Mouse (Mus musculus): ENCODE measurements at regions not wholly inside any gene's neighbourhood (a gene's known extent, or its start where the extent isn't known, plus 50 kb on each side); places are given as distances from the start of the nearest gene placed in this dataset.

DNA sequence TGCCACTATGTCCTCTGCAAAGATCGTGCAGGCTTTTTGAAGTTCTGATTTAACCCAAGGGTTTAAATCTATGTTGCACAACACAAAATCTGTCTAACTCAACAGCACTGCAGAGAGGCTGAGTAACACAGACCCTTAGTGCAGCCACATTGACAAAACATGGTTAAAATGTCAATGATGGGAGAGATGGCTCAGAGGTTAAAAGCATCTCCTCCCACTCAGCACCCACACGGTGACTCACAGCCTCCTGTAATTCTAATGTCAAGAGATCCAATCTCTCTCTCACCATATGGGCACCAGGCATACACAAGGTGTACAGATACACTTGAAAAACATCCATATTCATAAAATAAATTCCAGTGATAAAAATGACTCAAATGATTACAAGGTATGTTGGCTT is 61.4 kb upstream of the 2610301B20Rik start:
- H3K36me3 ChIP-seq (replicated peaks; ENCODE audit: low read length), result no peaks in the 10 kb centered on the region
- TF ChIP-seq GATA1 (IDR thresholded peaks at IDR 0.05; ENCODE audit: borderline replicate concordance, low read length) (no peak), FLI1 (IDR thresholded peaks at IDR 0.05; ENCODE audit: low read length) (no peak)
- H3K4me3 ChIP-seq (replicated peaks), result no peak overlapping the region
- H3K9me3 ChIP-seq, result no peaks in the 10 kb centered on the region
- H3K27me3 ChIP-seq (replicated peaks), result no peaks in the 10 kb centered on the region
- H3K4me1 ChIP-seq, result no peaks in the 10 kb centered on the region
